Mouse (Mus musculus) cerebellum, postnatal 4 days (tissue): Measurements from ENCODE around the gene Akap2.

Experiments used
- DNase-seq, 2 experiments: peaks; one replicate each; pipeline ENCODE4 v3.0.0; 2022; ENCODE audit warnings: low spot score in 2 of 2, mixed read lengths in 1 of 2

Akap2 gene

GRCm38 (mm10) chr4:57701576-57701975 is 15.9 kb upstream of the Akap2 start:
- no peak for DNase-seq

GRCm38 (mm10) chr4:57703574-57704470 is 13.6 kb upstream of the Akap2 start:
- no peak for DNase-seq

- DNase-seq, result no peak
Observed at GRCm38 (mm10) chr4:57704575-57704974, 12.9 kb upstream of the Akap2 start.

GRCm38 (mm10) chr4:57715849-57716248 is 1.6 kb upstream of the Akap2 start:
- DNase-seq, result no peak

GRCm38 (mm10) chr4:57716735-57717134 is 722 bp upstream of the Akap2 start:
- no peak for DNase-seq

GRCm38 (mm10) chr4:57719370-57719769 is 1.9 kb downstream of the Akap2 start:
- no peak for DNase-seq

GRCm38 (mm10) chr4:57720869-57721361 is 3.5 kb downstream of the Akap2 start:
- DNase-seq, result no peak

- DNase-seq, result no peak
Observed at GRCm38 (mm10) chr4:57722296-57722695, 4.8 kb downstream of the Akap2 start.

- no peak for DNase-seq
Observed at GRCm38 (mm10) chr4:57723659-57724058, 6.2 kb downstream of the Akap2 start.

- no peak for DNase-seq
Observed at GRCm38 (mm10) chr4:57725569-57725968, 8.1 kb downstream of the Akap2 start.

GRCm38 (mm10) chr4:57728611-57729183 is 11.2 kb downstream of the Akap2 start:
- DNase-seq, result no peak

GRCm38 (mm10) chr4:57730047-57730446 is 12.6 kb downstream of the Akap2 start:
- no peak for DNase-seq

- DNase-seq, result no peak
Observed at GRCm38 (mm10) chr4:57730801-57731598, 13.5 kb downstream of the Akap2 start.

- DNase-seq, result no peak
Observed at GRCm38 (mm10) chr4:57732351-57732750, 14.9 kb downstream of the Akap2 start.

- DNase-seq, result no peak
Observed at GRCm38 (mm10) chr4:57733445-57733844, 16.0 kb downstream of the Akap2 start.

- DNase-seq, result no peak
Observed at GRCm38 (mm10) chr4:57735426-57735825, 18.0 kb downstream of the Akap2 start.

GRCm38 (mm10) chr4:57738856-57739552 is 21.5 kb downstream of the Akap2 start:
- no peak for DNase-seq

GRCm38 (mm10) chr4:57743325-57743929 is 26.0 kb downstream of the Akap2 start:
- DNase-seq, result no peak

GRCm38 (mm10) chr4:57750651-57751050 is 33.2 kb downstream of the Akap2 start:
- no peak for DNase-seq

GRCm38 (mm10) chr4:57751054-57751453 is 33.6 kb downstream of the Akap2 start:
- DNase-seq, result no peak

GRCm38 (mm10) chr4:57751566-57751965 is 34.1 kb downstream of the Akap2 start:
- no peak for DNase-seq
